Comparison of ENCODE assay signal across 7 mouse cellular contexts in the genomic region with DNA sequence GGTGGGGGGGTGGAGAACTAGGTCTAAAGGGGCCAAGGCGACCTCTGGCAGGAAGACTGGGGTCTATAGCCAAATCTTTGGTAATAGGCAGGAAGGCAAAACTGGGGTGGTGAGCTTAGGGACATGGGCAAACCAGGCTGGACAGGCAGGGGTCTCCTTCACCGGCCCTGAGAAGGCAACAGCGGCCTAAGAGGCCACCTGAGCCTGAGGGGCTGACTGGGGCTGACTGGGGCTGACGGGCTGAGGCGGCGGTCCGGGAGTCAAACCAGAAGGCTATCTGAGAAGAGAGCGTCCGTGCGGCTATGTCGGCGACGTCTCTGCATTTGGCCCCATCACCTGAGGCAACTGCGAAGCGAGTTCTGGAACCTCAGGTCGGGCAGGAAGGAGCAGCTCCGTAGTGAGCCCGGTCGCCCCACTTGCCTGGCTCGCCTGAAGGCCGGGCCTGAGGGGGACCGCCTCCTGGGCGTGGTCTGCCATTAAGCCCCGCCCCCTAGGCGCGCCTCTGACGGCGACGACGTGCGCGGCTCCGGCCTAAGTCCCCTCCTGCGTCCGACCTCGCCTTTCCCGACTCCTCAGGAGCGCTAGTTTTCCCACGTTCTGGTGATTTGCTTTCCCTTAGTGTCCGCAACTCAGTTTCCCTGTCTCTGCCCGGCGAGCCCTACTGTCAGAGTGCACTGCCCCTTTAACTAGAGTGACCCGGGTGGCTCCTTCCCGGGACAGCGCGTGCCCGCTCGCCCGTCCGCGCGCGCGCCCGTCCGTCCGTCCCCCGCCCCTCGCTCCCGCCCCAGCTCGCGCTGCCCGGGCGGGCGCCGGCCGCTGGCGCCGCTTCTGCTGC. TPM values are rescaled to one million over a fixed set of nuclear protein-coding genes. Genes with fewer than 3 reads are reported as not detected.
DNase-seq lines count a peak whose midpoint lies in the region; ATAC-seq and TF ChIP-seq lines count a peak whose summit lies in the region.

A gene (minus strand): TSS at position 434 of the 835 bp plus-strand sequence.
A gene (plus strand): TSS at position 827 of the 835 bp plus-strand sequence.

- TF ChIP-seq POLR2A in spleen, adult 2 months (IDR thresholded peaks at IDR 0.05; ENCODE audit: low read depth, low read length), result peak; percentile 84

- no peaks in the 10 kb centered on the region for H3K36me3 ChIP-seq in embryonic facial prominence, embryonic 11.5 days (replicated peaks; ENCODE audit: control insufficient read depth, insufficient read depth, low read depth, low read length)
- H3K36me3 ChIP-seq in limb, embryonic 12.5 days, result peaks cover 25% of the 10 kb centered on the region
- H3K36me3 ChIP-seq in midbrain, embryonic 15.5 days (replicated peaks), result 0 out of 2 replicates have a peak, but pooled peaks cover 3% of the 10 kb centered on the region
- H3K36me3 ChIP-seq in spleen, adult 2 months (ENCODE audit: control insufficient read depth, insufficient read depth, low read length), result peaks cover 7% of the 10 kb centered on the region; the same call in 1 of the 2 replicates

- H3K9me3 ChIP-seq in embryonic facial prominence, embryonic 11.5 days (replicated peaks; ENCODE audit: control insufficient read depth, low read length), result no peaks in the 10 kb centered on the region
- H3K9me3 ChIP-seq in limb, embryonic 12.5 days, result no peaks in the 10 kb centered on the region
- H3K9me3 ChIP-seq in midbrain, embryonic 15.5 days, result no peaks in the 10 kb centered on the region

- peak within 1 kb of the TSS; percentile 88 for H3K4me3 ChIP-seq in embryonic facial prominence, embryonic 11.5 days (ENCODE audit: low read depth, low read length)
- peak within 1 kb of the TSS; percentile 93 for H3K4me3 ChIP-seq in limb, embryonic 12.5 days (replicated peaks)
- H3K4me3 ChIP-seq in midbrain, embryonic 15.5 days, result peak within 1 kb of the TSS; percentile 97
- peak within 1 kb of the TSS; percentile 78 for H3K4me3 ChIP-seq in spleen, adult 2 months (ENCODE audit: extremely low read depth, insufficient read depth, insufficient read length)

- ATAC-seq in embryonic facial prominence, embryonic 11.5 days (replicated peaks; ENCODE audit: insufficient number of reproducible peaks, low FRiP score, low TSS enrichment, low read depth), result peak; percentile 92
- ATAC-seq in limb, embryonic 12.5 days (ENCODE audit: insufficient number of reproducible peaks, insufficient read depth, low FRiP score, low TSS enrichment, low read depth), result peak; percentile 92
- peak; percentile 95 for ATAC-seq in midbrain, embryonic 15.5 days (replicated peaks)

- peak within 1 kb of the TSS; percentile 68 for H3K27ac ChIP-seq in embryonic facial prominence, embryonic 11.5 days (replicated peaks; ENCODE audit: low read depth, low read length)
- H3K27ac ChIP-seq in limb, embryonic 12.5 days, result peak within 1 kb of the TSS; percentile 94
- peak within 1 kb of the TSS; percentile 92 for H3K27ac ChIP-seq in midbrain, embryonic 15.5 days
- H3K27ac ChIP-seq in spleen, adult 2 months (ENCODE audit: insufficient read depth, low read length), result peak within 1 kb of the TSS; percentile 93

- peak within 1 kb of the TSS; percentile 96 for H3K9ac ChIP-seq in embryonic facial prominence, embryonic 11.5 days (replicated peaks; ENCODE audit: low read length)
- peak within 1 kb of the TSS; percentile 94 for H3K9ac ChIP-seq in limb, embryonic 12.5 days (replicated peaks)
- H3K9ac ChIP-seq in midbrain, embryonic 15.5 days, result peak within 1 kb of the TSS; percentile 92

- peaks cover 3% of the 10 kb centered on the region; the same call in 1 of the 2 replicates for H3K4me1 ChIP-seq in embryonic facial prominence, embryonic 11.5 days (ENCODE audit: control insufficient read depth, insufficient read depth, low read length)
- H3K4me1 ChIP-seq in limb, embryonic 12.5 days (replicated peaks), result peaks cover 24% of the 10 kb centered on the region
- peaks cover 24% of the 10 kb centered on the region for H3K4me1 ChIP-seq in midbrain, embryonic 15.5 days
- peaks cover 8% of the 10 kb centered on the region; the same call in 1 of the 2 replicates for H3K4me1 ChIP-seq in spleen, adult 2 months (ENCODE audit: control insufficient read depth, insufficient read depth, insufficient read length)

- no peaks in the 10 kb centered on the region for H3K27me3 ChIP-seq in embryonic facial prominence, embryonic 11.5 days (ENCODE audit: control insufficient read depth, insufficient read depth, low read length)
- H3K27me3 ChIP-seq in limb, embryonic 12.5 days, result no peaks in the 10 kb centered on the region
- H3K27me3 ChIP-seq in midbrain, embryonic 15.5 days (replicated peaks), result no peaks in the 10 kb centered on the region
- H3K27me3 ChIP-seq in spleen, adult 2 months (ENCODE audit: control insufficient read depth, insufficient read depth, low read length), result no peaks in the 10 kb centered on the region

- DNase-seq in adrenal gland, postnatal 14 days, result peak; percentile 97
- peak; percentile 94 for DNase-seq in embryonic facial prominence, embryonic 11.5 days (ENCODE audit: low spot score)
- peak; percentile 100 for DNase-seq in heart, adult 11 months
- peak; percentile 98 for DNase-seq in kidney, adult 18-20 months
- peak; percentile 88 to 95 for DNase-seq in spleen, adult 2 months (ENCODE audit: low read depth in 1 of 2, low spot score in 2 of 2)

- WGBS in embryonic facial prominence, embryonic 11.5 days, result 2% methylated on average over 65 of the region's 69 CpGs
- 1% methylated on average over 66 of the region's 69 CpGs for WGBS in limb, embryonic 12.5 days
- WGBS in midbrain, embryonic 15.5 days, result 1% methylated on average over 64 of the region's 69 CpGs
- WGBS in spleen, adult 2 months, result 3% methylated on average over 67 of the region's 69 CpGs

- no peak for TF ChIP-seq CTCF in spleen, adult 2 months (IDR thresholded peaks at IDR 0.05; ENCODE audit: extremely low read depth, insufficient read depth, insufficient read length, insufficient replicate concordance)

- peak within 1 kb of the TSS; percentile 84 for H3K4me2 ChIP-seq in embryonic facial prominence, embryonic 11.5 days (ENCODE audit: low read depth, low read length)
- peak within 1 kb of the TSS; percentile 88 for H3K4me2 ChIP-seq in limb, embryonic 12.5 days
- peak within 1 kb of the TSS; percentile 90 for H3K4me2 ChIP-seq in midbrain, embryonic 15.5 days

RNA-seq across cellular contexts. Expression of the first gene that starts in this region (rescaled TPM):
- total RNA-seq in adrenal gland, postnatal 14 days (2021), result 15.2 and 15.8 TPM in 2 replicates
- 0.73 and 0.82 TPM in 2 replicates for polyA plus RNA-seq in embryonic facial prominence, embryonic 11.5 days (2014; fragmentation: Nextera tagmentation; extraction: Ambion mirVana)
- polyA plus RNA-seq in limb, embryonic 12.5 days (2016; fragmentation: Nextera tagmentation; extraction: Ambion mirVana), result 1.0 and 1.4 TPM in 2 replicates
- polyA plus RNA-seq in midbrain, embryonic 15.5 days (2015; fragmentation: Nextera tagmentation; extraction: Ambion mirVana), result 1.0 and 1.7 TPM in 2 replicates
- polyA plus RNA-seq in spleen, adult 2 months (2012; rRNA removed), result 0.70 and 0.76 TPM in 2 replicates

RNA-seq across cellular contexts. Expression of the second gene that starts in this region (rescaled TPM):
- total RNA-seq in adrenal gland, postnatal 14 days (2021), result 154 and 159 TPM in 2 replicates
- polyA plus RNA-seq in embryonic facial prominence, embryonic 11.5 days (2014; fragmentation: Nextera tagmentation; extraction: Ambion mirVana), result 7.5 and 8.3 TPM in 2 replicates
- polyA plus RNA-seq in limb, embryonic 12.5 days (2016; fragmentation: Nextera tagmentation; extraction: Ambion mirVana), result 3.3 and 3.6 TPM in 2 replicates
- polyA plus RNA-seq in midbrain, embryonic 15.5 days (2015; fragmentation: Nextera tagmentation; extraction: Ambion mirVana), result 1.9 TPM in 2 replicates
- 17.5 and 19.5 TPM in 2 replicates for polyA plus RNA-seq in spleen, adult 2 months (2012; rRNA removed)

Comparison
In these comparisons a context has a peak if more than half of its experiments do, and no peak if none do; other contexts are left out.
1. Peak in every context shown above with its lines: DNase-seq, ATAC-seq, H3K4me3 ChIP-seq and H3K27ac ChIP-seq.